Mouse (Mus musculus) lung, embryonic 16.5 days (tissue): ENCODE measurements at regions not wholly inside any gene's neighbourhood (a gene's known extent, or its start where the extent isn't known, plus 50 kb on each side); places are given as distances from the start of the nearest gene placed in this dataset.

Experiments
- ATAC-seq: fragments of 200-750 bp; cut with Nextera tagmentation; 2 replicates; pipeline ENCODE4 v1.8.0; 2017; ENCODE audit warnings: low read depth, mild to moderate bottlenecking, moderate library complexity
- H3K27ac ChIP-seq: fragments of 300-500 bp; sonication (generic); 2 replicates; pipeline ENCODE4 v1.5.1; 2014; ENCODE audit warnings: mild to moderate bottlenecking, control low read depth, low read length
- H3K27me3 ChIP-seq: fragments of 300-500 bp; sonication (generic); 2 replicates; pipeline ENCODE4 v1.6.1; 2014; ENCODE audit warnings: low read depth, low read length, mixed read lengths; ENCODE audit not compliant: control insufficient read depth, insufficient read depth
- H3K36me3 ChIP-seq: fragments of 300-500 bp; sonication (generic); 2 replicates; pipeline ENCODE4 v1.6.1; 2014; ENCODE audit warnings: low read length; ENCODE audit not compliant: control insufficient read depth, insufficient read depth
- H3K4me1 ChIP-seq: fragments of 300-500 bp; sonication (generic); replicated peaks from 2 replicates; pipeline ENCODE4 v1.6.1; 2014; ENCODE audit warnings: low read length, mixed read lengths; ENCODE audit not compliant: control insufficient read depth, insufficient read depth
- H3K4me2 ChIP-seq: fragments of 300-500 bp; sonication (generic); 2 replicates; pipeline ENCODE4 v1.6.1; 2014; ENCODE audit warnings: low read depth, low read length, control low read depth
- H3K4me3 ChIP-seq: fragments of 300-500 bp; sonication (generic); 2 replicates; pipeline ENCODE4 v1.5.1; 2014; ENCODE audit warnings: mild to moderate bottlenecking, low read length, control low read depth
- H3K9ac ChIP-seq: fragments of 300-500 bp; sonication (generic); 2 replicates; pipeline ENCODE4 v1.6.1; 2014; ENCODE audit warnings: low read length, control low read depth
- H3K9me3 ChIP-seq: fragments of 300-500 bp; sonication (generic); 2 replicates; pipeline ENCODE4 v1.6.1; 2016; ENCODE audit warnings: low read length; ENCODE audit not compliant: control insufficient read depth
- WGBS: fragments of 180-500 bp; shearing (Covaris S2); extraction: QIAGEN DNeasy Blood & Tissue Kit; methylation state at CpG from one replicate; pipeline ENCODE4 v1.1.7; 2014; 5-methylcytosine and 5-hydroxymethylcytosine counted together

DNA sequence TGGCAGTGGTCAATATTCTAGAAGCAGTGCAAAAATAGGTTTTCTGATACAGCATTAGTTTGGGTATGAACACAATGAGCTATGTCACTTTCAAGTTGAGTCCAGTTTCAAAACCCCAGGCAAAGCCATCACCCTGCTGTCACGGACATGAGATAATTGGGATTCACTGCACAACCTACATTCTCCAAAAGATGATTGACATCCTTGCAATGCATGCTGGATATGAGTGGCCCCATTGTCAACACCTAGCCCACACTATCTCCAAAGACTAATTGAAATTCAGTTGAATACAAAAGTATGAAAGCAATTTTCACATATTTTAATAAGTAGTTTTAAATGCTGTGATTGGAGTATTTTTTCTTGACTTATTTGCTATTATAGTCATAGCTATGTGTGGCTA lies 783.7 kb upstream of the Tbl1xr1 start:
- no peaks in the 10 kb centered on the region for H3K27me3 ChIP-seq
- ATAC-seq: no peak
- no peaks in the 10 kb centered on the region for H3K36me3 ChIP-seq
- H3K9ac ChIP-seq: no peak overlapping the region
- no peak overlapping the region for H3K4me3 ChIP-seq
- H3K9me3 ChIP-seq: no peaks in the 10 kb centered on the region
- no peak overlapping the region for H3K27ac ChIP-seq
- no peak overlapping the region for H3K4me2 ChIP-seq
- H3K4me1 ChIP-seq: no peaks in the 10 kb centered on the region
- 78% methylated on average over 1 of the region's 1 CpGs for WGBS

DNA sequence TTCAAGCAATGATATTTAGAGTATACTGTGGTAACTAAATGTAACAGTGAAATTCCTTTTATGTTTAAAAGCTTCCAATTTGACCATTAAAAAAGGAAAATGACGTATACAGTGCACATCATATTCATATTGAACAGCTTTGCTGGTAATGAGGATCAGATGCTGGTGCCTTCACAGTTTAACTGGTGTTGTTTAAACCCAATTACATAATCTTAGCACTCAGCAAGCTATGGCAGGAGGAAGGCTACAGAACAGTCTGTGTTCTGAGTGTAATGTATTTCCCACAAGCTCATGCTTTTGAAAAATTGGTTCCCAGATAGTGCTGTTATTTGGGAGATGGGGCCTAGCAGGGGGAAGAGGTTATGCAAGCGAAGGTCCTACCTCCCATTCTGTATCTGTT lies 783.1 kb upstream of the Tbl1xr1 start:
- no peak overlapping the region for H3K4me3 ChIP-seq
- ATAC-seq: no peak
- no peaks in the 10 kb centered on the region for H3K36me3 ChIP-seq
- no peak overlapping the region for H3K4me2 ChIP-seq
- H3K9ac ChIP-seq: no peak overlapping the region
- H3K9me3 ChIP-seq: no peaks in the 10 kb centered on the region
- no peaks in the 10 kb centered on the region for H3K4me1 ChIP-seq
- no peak overlapping the region for H3K27ac ChIP-seq
- 66% methylated on average over 2 of the region's 2 CpGs for WGBS
- H3K27me3 ChIP-seq: no peaks in the 10 kb centered on the region

DNA sequence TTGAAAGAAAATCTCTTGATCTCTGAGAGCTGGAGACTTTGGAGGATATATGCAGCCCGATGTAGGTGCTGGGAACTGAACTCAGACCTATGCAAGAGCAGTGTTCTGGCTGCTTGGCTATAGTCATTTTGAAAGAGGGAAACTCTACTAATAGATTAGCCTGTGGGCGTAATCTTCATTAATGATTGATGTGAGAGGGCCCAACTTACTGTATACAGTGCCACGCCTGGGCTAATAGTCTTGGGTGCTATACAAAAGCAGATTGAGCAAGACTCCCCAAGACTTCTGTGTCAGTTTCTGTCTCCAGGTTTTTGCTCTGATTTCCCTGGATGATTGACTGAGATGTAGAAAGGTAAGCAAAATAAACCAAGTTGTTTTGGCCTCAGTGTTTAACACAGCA lies 781.7 kb upstream of the Tbl1xr1 start:
- Histone ChIP-seq H3K36me3 (no peaks in the 10 kb centered on the region), H3K9me3 (no peaks in the 10 kb centered on the region), H3K4me3 (no peak overlapping the region), H3K4me2 (no peak overlapping the region), H3K27me3 (no peaks in the 10 kb centered on the region), H3K27ac (no peak overlapping the region), H3K4me1 (no peaks in the 10 kb centered on the region), H3K9ac (no peak overlapping the region)
- WGBS: 93% methylated on average over 3 of the region's 3 CpGs
- no peak for ATAC-seq

DNA sequence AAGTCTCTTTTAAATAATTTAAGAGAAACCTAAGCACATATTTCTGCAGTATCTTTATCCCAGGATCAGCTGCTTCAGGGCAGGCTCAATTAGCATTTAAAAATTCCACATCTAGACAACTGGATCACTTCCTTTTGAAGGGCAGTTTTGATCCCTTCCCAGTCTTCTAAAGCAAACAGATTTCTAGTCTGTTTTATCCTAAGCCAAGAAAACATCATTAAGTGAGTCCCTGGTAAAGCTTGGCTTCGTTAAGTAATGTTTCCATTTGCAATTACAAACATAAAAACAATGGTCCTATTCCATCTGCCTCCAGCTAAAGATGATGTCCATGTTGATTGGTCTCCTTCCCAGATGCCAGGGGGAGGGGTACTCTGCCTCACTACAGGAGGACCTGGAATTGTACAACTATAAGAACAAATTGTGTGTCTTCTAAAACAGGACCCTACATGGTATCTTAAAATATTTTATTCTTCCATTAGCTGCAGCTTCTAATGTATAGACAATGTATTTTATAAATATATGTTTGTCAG lies 779.8 kb upstream of the Tbl1xr1 start:
- WGBS: 15% methylated on average over 1 of the region's 1 CpGs

DNA sequence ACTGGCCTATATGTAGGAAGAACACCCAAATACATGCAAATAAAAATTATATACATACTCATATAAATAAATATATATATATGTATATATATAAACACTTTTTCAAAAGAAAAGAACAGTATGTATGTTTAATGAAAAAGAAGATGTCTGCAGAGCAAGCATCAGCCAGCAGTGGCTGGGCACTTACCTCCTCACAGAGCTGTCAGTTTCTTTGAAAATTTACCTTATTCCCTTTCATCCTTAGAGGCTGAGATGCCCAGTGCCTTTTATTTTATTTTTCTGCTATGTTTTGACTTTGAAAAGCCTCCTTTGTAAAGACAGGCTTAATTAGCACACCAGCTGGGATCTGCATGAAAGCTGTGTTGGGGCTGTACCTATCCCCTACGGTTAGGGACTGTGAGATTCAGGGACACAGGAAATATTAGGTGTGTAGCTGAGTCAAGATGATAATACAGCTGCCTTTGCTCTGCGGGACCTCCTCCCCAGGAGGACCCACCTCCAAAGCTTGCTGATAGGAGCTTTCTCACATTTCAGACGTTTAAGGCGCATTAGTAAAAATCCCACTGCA lies 751.0 kb upstream of the Tbl1xr1 start:
- H3K4me2 ChIP-seq: no peak overlapping the region
- WGBS: 52% methylated on average over 4 of the region's 4 CpGs
- no peak overlapping the region for H3K9ac ChIP-seq
- H3K36me3 ChIP-seq: no peaks in the 10 kb centered on the region
- H3K4me3 ChIP-seq: no peak overlapping the region
- no peaks in the 10 kb centered on the region for H3K4me1 ChIP-seq
- H3K9me3 ChIP-seq: no peaks in the 10 kb centered on the region
- H3K27me3 ChIP-seq: no peaks in the 10 kb centered on the region
- ATAC-seq: no peak
- H3K27ac ChIP-seq: no peak overlapping the region

More for the DNA sequence above, 779.8 kb upstream of the Tbl1xr1 start:
- no peak overlapping the region for H3K9ac ChIP-seq
- no peak overlapping the region for H3K4me2 ChIP-seq
- no peaks in the 10 kb centered on the region for H3K27me3 ChIP-seq
- no peak overlapping the region for H3K4me3 ChIP-seq
- no peaks in the 10 kb centered on the region for H3K36me3 ChIP-seq
- H3K27ac ChIP-seq: no peak overlapping the region
- peak; percentile 36; the same call in 1 of the 2 replicates for ATAC-seq
- H3K4me1 ChIP-seq: no peaks in the 10 kb centered on the region
- no peaks in the 10 kb centered on the region for H3K9me3 ChIP-seq

DNA sequence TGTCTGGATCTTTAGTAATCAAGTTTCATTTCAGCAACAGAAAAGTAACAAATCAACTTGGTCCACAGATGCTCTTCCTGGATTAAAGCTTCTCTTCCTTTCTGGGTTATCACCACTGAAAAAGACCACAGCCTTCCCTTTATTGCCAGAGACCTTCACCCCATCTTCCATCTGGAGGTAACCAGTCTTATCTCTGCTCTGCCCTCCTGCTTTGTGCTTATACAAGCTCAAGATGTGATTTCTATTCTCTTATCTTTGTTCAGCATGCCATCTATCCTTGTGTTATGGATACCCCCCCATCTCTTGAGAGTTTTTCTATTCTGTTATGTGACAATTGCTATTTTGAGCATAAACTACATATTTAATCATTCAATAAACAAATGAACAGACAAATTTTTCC lies 734.5 kb upstream of the Tbl1xr1 start:
- Histone ChIP-seq H3K9ac (no peak overlapping the region), H3K9me3 (no peaks in the 10 kb centered on the region), H3K36me3 (no peaks in the 10 kb centered on the region), H3K4me1 (no peaks in the 10 kb centered on the region), H3K4me3 (no peak overlapping the region), H3K27me3 (no peaks in the 10 kb centered on the region), H3K27ac (no peak overlapping the region), H3K4me2 (no peak overlapping the region)
- no peak for ATAC-seq

DNA sequence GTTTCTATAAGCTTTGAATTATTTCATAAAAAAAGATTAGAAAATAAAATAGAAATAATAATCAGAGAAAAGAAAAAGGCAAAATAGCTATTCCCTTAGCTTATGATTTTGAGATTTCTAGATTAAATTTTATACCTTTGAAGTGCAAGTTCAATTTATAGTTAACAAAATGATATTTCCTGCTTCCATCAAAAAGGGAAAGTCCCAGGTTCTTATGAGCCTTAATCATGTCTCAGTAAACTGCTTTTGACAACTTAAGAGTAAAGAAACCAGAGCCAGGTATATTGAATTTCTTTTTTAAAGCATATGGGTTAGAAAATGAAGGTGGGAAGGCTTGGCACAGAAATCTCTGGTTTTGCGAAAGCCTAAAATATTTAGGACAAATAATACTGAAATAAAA lies 733.4 kb upstream of the Tbl1xr1 start:
- Histone ChIP-seq H3K36me3 (no peaks in the 10 kb centered on the region), H3K27me3 (no peaks in the 10 kb centered on the region), H3K4me1 (no peaks in the 10 kb centered on the region), H3K9me3 (no peaks in the 10 kb centered on the region), H3K4me3 (no peak overlapping the region), H3K4me2 (no peak overlapping the region), H3K27ac (no peak overlapping the region), H3K9ac (no peak overlapping the region)
- WGBS: 89% methylated on average over 1 of the region's 1 CpGs
- no peak for ATAC-seq

DNA sequence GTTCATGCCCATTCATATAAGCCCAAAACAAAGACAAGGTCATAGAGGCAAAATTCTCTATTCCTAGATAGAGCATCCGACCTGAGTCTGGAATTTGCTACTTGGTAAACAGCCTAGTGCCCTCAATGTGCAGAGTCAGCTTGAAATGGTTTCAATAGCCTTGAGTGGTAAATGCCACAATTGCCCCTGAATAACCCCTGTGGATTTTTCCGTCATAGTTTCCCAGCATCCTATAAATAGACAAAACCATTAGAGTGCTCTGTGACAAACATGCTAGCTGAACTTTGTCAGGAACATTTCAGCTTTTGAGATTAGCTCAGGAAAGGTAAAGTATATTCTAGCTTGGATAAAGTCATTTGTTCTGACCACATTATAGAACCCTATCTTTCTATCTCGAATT lies 727.0 kb upstream of the Tbl1xr1 start:
- H3K9ac ChIP-seq: no peak overlapping the region
- no peaks in the 10 kb centered on the region for H3K4me1 ChIP-seq
- no peak overlapping the region for H3K27ac ChIP-seq
- H3K4me2 ChIP-seq: no peak overlapping the region
- no peaks in the 10 kb centered on the region for H3K36me3 ChIP-seq
- no peaks in the 10 kb centered on the region for H3K27me3 ChIP-seq
- WGBS: 61% methylated on average over 3 of the region's 3 CpGs
- no peaks in the 10 kb centered on the region for H3K9me3 ChIP-seq
- no peak overlapping the region for H3K4me3 ChIP-seq
- no peak for ATAC-seq

DNA sequence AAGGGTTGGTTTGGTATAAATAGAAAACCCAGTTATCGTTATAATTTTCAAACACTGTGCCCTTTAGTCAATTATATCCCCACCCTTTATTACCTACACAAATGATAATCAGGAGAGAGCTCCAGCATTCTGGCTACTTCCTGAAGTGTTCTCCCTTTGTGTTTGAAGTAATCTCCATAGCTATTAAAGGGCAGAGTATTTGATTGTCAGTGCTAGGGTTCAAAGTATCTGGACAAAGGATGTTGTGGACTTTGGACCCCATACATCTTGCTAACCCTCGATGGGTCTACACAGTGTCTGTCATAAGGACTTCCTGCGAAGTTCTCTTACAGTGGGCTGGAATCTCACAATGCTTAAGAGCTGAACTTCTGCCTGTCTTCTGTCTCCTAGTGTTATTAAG lies 720.3 kb upstream of the Tbl1xr1 start:
- no peak overlapping the region for H3K4me2 ChIP-seq
- no peak for ATAC-seq
- H3K4me1 ChIP-seq: no peaks in the 10 kb centered on the region
- no peaks in the 10 kb centered on the region for H3K27me3 ChIP-seq
- no peaks in the 10 kb centered on the region for H3K9me3 ChIP-seq
- 75% methylated on average over 3 of the region's 3 CpGs for WGBS
- no peaks in the 10 kb centered on the region for H3K36me3 ChIP-seq
- H3K9ac ChIP-seq: no peak overlapping the region
- H3K27ac ChIP-seq: no peak overlapping the region
- no peak overlapping the region for H3K4me3 ChIP-seq
